Mouse (Mus musculus) lung, postnatal 14 days (tissue): ENCODE data around the gene Nfxl1.
A peak's percentile ranks its signal among the peaks of the same experiment; 100 is the strongest.
"Not testable (repeated sequence)": the region's sequence is repeated elsewhere in the genome, so short reads cannot be mapped to it uniquely, and the experiment has no call there.

ENCODE experiments used
- DNase-seq: peaks from one replicate; pipeline ENCODE4 v3.0.0; 2021

Gene Nfxl1

DNA sequence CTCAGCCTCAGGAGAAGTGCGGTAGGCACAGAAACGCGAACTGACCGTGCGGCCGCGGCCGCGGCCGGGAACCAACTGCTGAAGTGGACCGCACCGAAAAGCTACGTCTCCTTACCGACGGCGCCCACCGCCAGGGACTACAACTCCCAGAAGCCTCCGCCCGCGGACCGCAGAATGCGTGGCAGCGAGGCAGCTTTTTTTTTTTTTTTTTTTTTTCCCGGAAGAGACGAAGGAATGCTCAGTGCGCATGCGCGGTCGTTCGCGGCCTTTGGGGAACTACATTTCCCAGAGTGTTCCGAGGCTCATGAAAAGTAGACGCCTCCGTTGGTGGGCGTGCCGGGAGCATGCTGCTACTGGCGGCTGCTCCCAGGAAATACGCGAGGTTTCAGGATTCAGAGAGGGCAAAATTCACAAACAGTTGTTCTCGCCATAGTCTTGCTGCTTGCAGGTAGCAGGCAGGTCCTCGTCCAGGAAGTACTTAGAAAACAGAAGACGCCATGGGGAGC is at the start of gene Nfxl1:
TSS of gene Nfxl1 (minus strand) at position 141 of the 506 bp plus-strand sequence.
- peak; percentile 98 for DNase-seq

DNA sequence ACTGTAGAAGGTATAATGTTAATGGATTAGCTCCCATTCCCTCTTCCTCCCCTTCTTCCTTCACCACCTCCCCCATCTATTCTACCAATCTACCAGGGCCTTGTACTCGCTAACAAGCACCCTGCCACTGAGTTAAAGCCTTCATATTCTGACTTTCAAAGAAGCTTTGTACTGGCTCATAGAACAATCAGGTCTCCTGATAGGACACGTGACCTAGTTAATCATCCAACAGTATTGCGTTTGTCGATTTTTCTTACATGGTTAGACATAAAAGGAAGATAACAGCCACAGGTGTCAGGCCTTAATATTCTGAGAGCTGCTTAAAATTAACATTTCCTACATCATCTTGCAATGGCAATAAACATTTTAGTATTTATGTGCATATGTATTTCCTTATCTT is 43.7 kb upstream of the Nfxl1 start:
- no peak for DNase-seq

DNA sequence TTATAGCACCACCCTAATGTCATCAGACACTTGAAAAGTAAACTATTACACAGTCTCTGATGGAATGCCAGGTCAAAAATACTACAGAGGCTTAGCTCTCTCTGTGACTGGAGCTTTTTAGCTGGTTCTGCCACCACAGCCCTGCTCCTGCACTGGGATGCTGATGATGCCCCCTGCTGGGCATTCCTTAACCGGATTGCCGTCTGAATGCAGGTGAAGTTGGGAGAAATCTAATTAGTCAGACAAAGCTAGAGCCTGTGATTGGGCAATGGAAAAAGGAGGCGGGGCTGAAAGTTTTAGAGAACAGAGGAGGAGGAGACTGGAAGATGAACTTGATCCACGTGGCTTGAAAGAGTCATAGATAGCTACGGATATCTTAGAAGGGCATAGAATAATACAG is 41.5 kb upstream of the Nfxl1 start:
- peak; percentile 65 for DNase-seq

DNA sequence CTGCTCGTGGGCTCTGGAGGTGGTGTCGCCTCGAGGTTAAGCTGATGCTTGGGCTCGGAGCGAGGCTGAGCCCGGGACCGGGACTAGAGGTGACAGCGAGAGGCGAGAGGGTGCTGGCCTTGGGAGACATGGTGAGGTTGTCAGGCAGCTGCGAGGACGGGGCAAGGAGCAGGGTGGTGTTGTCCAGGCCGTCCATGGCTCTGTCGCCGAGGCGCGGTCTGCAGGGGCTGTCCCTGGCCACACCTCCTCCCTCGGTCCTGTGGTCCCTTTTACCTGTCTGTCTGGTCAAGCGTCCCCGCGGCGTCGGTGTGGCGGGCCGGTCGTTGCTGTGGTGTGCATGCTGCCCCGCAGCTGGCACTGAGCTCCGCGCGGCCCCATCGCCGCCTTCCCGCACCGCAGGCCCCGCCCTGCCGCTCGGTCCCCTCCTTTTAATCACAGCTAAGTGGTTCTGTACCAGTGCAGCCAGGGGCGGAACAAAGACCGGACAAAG is 27.8 kb upstream of the Nfxl1 start, which contains the start of gene Gm5868:
TSS of gene Gm5868 (minus strand) at position 360 of the 490 bp plus-strand sequence.
- no peak for DNase-seq

DNA sequence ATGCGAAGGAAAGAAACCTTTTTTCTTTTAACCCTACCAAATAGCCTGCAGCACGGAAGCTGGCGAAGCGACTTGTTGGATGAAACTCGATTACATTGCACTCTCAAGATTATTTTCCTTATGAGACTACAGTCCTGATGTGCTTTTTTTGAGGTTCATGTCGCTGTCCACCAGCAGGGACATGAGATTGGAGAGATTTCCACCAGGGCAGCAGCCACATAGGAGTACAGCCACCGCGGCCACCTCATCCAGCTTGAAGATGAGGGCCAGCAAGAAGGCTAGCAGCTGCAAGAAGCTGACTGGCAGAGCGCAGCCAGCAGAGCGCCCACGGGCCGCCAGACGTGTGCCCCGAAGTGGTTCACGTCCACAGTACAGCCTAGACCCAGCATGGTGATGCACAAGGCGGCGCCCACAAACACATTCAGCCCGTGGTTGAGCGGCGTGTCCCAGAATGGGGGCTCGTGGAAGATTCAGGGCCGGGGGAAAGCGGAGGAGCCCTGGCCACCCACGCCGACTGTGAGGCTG is 27.2 kb upstream of the Nfxl1 start:
- DNase-seq: not testable (repeated sequence)

DNA sequence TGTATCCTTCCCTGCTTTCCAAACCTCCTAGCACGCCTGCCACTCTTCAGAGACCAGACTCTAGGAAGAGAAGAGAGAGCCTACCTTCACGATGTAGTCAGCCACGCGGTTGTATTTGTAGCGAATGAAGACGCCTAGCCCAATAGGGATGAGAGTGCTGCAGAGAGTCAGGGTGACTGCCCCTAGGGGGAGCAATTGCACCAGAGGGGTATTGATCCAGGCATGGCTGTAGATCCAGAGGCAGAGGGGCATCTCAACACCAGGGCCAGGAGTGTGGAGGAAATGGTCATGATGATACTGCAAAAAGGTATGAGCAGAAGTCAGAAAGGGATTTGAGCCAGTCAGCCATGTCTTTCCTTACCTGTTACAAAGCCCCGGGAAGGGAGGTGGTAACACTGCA is 26.6 kb upstream of the Nfxl1 start:
- peak; percentile 5 for DNase-seq

DNA sequence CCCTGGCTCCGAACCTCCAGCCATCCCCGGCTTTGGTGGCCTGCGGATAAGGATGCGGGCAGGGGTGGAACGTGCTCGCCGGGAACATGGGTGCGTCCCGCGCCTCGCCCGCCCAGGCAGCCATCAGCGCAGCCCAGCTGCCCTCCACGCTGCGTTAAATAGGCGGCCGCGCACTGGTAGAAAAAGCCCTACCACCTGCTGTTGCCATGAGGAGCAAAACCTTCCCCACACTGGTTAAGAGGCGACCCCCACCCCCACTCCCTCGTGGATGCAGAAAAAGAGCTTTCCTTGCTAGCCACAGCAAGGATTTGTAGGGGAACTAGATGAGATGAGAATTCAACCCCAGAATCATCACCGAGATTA is 21.5 kb upstream of the Nfxl1 start, which contains the start of gene Zar1:
TSS of gene Zar1 (minus strand) at position 285 of the 363 bp plus-strand sequence.
- not testable (repeated sequence) for DNase-seq

DNA sequence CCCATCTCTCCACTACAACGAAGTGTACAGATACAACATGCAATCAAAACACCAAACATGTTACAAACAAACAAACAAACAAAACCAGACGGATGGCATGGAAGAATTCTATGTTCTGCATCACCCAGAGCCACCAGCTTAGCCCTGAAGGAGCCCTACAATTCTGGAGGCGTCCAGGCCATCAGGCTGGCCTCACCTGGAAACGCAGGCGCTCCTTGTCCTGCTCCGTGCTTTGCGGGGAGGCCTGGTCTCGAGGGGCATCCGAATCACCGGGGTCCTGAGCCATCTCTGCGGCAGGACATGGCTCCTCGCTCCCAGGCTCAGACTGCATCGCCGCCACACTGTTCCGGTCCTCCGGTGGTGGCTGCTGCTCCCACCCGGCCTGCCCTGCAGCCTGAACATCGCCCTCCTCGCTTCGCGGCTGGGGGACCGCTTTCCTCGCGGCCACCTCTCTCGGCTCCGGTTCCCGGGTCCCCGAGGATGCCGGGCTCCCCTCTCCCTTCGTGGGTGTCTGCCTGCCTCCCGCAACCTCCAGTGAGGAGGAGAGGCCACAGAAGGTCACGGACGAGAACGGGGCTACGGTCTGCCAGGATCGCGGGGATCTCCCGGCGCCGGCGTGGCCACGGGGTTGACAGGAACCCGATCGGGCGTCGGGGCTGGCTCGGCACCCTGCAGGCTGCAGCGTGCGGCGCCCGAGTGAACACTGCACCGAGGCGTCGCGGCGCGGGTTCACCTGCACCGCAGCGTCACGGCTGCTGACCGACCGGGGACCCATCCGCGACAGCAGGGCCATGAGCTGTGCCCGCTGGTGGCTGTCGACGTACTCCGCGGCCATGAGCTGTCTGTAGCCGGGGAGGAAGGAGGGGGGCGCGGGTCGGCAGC is 20.8 kb upstream of the Nfxl1 start:
- DNase-seq: not testable (repeated sequence)

DNA sequence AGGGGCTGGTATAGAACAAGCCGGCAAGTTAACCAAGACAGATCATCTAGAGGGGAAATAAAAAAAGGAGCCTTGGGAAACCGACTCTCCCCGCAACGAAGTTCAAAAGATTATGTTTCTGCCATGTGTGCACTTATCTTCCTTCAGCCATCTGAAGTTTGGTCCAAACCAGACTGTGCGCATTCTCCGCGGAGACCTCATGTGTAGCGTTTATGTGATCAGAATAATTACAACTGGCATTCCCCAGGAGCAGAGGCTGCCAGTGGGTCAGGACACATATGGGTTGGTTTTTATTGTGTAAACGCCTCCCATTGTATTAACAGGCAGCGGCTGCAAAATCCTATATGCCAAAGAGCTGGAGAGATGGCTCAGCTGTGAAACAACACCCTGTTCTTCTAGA is 20.1 kb upstream of the Nfxl1 start:
- DNase-seq: not testable (repeated sequence)

DNA sequence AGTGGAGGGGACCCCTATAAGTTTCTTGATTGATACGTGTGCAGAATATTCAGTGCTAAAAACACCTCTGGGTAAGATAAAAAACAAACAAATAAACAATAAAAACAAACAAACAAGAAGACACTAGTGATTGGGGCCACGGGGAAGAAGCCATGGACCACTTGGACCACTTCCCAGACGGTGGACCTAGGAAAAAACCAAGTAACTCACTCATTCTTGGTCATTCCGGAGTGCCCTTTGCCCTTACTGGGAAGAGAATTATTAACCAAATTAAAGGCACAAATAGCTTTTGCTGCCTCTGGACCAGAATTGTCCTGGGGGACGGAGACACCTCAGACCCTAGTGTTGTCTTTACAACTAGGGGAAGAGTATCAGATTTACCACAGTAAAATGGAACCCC is 6.1 kb upstream of the Nfxl1 start:
- DNase-seq: no peak

DNA sequence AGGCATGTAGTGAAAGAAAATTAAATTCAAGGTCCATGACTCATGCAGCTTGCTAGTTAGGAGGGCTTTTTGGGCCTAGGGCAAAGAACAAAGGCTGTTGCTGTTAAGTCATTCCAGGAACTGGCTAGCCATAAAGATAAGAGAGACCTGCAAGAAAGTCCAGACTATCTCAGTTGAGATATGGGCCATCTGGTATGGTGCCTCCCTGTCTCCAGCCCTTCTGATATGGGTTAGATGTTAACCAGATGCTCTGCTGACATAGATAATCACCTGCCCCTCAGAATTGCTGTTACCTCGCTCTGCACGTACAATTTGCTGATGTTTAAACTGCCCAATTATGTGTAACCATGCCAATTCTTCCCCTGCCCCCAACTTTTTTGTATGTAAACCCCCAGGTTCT is 3.7 kb upstream of the Nfxl1 start:
- not testable (repeated sequence) for DNase-seq

DNA sequence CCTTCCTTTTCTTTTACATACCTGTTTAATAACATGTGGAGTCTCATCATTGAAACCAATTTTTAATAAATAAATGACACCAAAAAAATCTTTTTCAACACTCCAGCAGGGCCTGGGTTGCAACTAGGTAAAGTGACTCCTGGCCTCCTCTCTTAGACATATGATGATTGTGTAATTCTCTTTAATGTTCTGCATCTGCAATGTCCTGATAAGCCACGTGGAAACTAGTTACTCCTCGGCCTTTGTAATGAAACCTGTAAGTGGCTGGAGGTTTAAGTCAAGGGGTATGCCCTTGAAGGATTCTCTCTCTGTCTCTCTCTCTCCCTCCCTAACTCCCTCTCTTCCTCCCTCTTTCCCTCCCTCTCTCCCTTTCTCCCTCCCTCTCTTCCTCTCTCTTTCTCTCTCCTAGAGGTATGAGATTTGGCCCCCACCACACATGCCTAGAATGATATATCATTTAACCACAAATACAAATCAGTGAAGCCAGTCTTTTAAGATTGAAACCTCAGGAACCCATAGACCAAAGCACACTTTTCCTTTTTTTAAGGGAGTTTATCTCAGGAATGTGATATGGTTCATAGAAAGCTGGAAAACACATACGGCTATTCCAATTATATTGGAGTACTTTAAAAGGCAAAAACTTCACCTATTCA is 1.6 kb upstream of the Nfxl1 start:
- no peak for DNase-seq

DNA sequence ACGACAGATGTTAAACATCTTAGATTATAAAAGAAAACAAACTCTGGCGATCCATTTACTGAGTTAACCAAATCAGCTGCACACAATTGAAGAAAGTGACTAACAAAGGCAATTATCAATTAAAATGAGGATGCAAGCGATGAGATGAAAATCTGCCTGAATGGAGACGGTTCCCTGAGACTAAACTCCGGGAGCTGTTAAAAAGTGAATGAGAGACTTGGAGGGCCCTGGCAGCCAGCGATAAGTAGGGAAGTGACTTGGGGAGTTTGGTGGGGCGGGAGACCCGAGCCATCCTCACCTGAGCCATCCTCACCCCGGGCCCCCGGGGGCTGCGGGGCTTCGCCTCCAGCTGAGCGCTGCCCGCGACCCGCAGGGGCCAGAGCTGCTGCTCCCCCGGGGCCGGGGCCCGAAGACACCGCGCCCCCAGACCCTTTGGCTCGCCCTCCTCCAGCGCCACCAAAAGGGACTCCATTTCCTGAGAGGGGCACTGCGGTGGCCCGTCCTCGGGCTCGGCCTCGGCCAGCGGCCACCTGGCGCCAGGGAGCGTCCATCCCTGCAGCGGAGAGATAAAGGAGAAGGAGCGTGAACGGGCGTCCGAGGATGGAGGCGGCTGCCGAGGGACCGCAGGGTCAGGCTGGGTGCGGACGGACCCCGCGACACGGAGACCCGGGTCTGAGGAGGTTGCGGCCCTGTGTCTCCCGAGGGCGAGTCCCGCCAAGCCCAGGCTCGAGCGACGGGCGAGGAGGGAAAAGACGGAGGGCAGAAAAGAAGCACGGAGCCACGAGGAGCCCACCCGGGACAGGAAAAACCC is 563 bp downstream of the Nfxl1 start:
- no peak for DNase-seq

DNA sequence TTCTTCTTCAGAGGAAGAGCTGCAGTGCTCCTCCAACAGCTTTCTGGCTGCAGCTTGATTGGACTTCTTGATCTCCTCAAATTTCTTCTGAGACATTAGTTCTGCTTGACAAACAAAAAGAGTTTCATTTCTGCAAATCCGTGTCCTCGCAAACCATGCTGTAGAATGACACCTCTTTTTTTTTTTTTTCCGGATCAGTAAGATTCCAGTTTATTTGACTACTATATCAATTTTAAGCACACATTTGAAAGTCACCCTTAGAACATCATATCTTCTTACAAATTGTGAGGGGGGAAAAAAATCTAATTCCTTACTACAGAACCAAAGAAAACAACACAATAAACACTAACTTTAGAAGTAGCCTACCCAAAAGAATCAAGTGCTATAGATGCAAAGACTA is 3.2 kb downstream of the Nfxl1 start:
- no peak for DNase-seq

DNA sequence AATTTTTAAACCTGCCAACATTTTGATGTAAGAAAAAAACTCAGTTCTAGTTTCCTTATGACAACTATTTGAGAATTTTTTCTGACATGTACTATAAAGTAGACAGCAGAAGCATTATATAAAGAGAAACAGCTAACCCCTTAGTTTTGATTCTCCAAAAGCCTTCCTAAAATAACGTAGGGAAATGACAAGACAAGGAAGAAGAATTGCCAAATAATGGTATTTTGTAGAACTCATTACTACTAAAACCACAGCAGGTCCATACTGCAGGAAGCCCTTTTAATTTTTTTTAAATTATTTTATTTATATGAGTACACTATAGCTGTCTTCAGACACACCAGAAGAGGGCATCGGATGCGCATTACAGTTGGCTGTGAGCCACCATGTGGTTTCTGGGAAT is 8.3 kb downstream of the Nfxl1 start:
- DNase-seq: no peak

DNA sequence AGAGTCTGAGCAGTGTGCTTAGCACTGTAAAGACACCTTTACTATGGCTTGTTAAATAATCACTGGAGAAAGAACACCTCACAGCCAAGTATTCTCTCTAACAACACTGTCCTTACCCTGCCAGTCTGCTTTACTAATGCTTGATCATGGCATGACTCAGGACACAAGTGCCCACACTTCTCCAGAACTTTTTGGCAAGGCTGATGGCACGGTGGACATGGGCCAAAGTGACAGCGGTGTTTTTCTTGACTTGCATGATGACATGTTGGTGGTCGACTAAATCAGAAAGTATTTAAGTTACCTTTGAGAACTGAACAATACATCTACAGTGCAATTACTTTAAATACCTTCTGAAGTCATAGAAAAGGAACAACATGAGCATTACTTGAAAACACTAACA is 30.6 kb downstream of the Nfxl1 start:
- DNase-seq: no peak

DNA sequence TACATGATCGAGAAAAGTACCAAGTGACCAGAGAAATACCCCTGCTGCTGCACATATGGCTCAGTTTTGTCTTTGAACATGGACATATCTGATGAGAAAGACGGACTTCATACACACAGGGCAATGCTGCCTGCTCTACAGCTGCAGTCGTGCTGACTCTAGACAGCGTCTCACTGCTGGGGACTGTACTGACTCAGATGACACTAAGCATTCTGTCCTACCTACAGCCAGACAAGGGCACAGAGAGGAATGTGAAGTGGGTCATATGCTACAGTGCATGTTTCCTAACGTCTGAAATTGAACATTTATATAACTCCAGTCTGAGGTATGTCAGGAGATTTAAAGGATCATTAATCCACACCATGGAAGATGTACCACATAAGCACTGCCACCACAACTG is 45.7 kb downstream of the Nfxl1 start:
- no peak for DNase-seq

DNA sequence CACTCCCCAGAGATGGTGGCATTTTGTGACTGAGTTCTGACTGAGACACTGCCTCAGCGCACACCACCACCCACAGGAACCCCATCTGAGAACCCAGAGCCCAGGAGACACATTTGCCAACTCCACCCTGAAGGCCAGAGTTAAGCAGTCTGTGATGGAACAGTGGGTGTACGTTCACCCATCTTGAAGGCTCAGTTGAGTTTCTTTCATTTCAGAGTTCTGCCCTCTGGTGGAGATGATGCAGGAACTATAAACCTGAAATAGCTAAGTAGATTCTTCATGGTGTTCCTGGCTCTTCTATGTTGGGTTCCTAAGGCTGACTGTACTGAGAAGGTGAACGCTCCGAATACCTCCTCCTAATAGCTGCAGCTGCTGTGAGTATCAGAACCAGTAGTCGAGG is 53.7 kb downstream of the Nfxl1 start:
- peak; percentile 10 for DNase-seq

DNA sequence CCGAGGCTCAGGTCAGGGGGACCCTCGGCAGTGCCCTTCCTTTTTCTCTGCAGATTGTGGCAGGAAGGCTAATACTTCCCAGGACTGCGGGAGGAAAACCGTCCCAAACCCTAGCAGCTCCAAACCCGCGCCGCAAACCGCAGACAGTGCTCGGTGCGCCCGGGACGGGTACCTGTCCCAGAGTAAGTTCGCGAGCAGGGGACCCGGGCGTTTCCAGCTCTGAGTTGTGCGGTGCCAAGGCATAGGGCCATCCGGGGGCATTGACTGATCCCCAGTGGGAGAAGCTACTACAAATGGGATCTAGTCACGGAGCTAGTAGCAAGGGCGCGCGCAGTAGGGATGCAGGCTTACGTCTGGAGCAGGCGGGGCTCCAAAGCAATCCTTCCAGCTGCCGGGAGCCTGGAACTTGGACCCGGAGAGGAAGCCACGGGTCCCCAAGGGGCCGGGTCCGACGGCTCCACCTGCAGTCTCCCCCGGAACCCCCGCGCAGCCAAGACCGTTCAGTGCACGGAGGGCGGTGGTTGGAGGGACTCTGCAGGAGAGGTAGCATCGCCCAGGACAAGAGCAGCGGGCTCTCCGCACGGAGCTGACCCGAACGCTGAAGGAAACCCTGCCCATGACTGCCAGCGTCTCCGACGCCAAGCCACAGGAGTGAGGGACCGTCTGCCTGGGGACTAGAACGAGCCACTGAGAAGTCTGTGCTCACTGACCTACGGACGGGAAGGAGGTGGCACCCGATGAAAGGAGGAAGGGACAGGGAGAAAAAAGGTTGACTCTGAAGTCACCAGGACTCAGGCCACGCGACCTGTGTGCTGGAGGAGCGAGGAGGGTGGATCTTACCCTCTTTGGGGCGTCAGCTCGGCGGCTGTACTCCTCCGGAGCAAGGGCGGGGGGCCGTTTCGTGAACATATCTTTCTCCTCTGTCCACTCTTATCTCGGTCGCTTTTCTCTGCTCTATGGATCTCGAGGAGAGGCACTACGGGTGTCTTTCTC is 55.7 kb downstream of the Nfxl1 start, which contains the start of gene Corin:
TSS of gene Corin (minus strand) at position 943 of the 993 bp plus-strand sequence.
- peak; percentile 1 for DNase-seq

DNA sequence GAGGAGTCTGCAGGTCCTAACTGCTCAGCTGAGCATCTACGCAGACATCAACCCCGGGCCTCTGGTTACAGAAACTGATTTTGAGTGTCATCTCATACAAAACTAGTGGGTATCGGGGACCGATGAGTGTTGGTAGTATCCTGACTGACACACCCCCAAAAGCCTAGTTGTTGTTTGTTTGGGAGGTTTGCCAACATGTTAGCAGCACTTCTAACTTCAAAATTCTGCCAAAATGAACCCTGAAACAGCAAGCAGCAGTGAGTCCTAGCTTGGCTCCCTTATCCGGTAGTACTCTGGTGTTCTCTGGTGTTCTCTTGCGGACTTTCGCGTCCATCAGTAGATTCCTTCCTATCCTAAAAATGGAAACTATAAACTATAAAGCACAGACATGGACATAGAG is 56.7 kb downstream of the Nfxl1 start:
- DNase-seq: no peak

DNA sequence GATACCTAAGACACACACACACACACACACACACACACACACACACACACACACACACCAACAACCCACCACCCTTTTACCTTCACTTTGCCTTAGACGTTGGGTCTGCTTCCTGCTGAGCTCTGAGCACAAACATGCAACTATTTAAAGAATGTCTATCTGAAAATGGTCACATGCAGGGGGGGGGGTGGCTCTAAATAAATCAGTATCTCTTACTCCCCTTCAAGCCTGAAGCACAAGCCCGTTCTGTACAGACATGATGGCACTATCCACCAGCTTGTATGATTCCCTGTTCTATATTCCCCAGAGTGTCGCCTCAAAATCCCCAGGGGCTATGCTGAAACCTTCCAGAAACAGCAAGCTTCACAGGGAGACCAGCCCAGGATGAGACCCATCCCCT is 57.7 kb downstream of the Nfxl1 start:
- DNase-seq: no peak
